9 mouse cellular contexts compared by ENCODE assay signal in the genomic region with DNA sequence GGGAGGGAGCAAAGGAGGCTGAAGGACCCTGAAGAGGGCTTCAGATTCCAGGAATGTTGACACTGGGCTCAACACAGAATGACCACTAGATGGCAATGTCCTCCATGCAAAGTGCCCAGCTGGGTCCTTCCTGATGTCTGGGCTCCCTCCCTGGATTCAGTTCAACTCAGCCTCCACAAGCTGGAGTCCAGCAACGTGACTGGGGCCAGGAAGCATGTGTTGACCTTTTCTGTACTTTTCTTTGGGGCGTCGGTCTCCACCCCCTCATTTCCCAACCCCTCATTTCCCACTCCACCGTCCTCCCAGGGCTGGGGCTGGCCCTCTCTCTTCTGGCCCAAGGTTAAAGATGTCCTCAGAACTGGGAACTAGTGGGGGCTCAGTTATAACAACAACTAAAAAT. TPM values are rescaled to one million over a fixed set of nuclear protein-coding genes. Genes with fewer than 3 reads are reported as not detected.
A peak's percentile ranks its signal among the peaks of the same experiment; 100 is the strongest.
DNase-seq lines count a peak whose midpoint lies in the region; ATAC-seq and TF ChIP-seq lines count a peak whose summit lies in the region.
"Had no signal": no experiment of that assay in that cellular context is flagged by ENCODE, and none has a peak within 500 bp of the region (broad histone marks: within the 10 kb centered on the region; RNA-seq: fewer than 3 reads in every experiment).

No protein-coding gene starts in this region.

- no peak overlapping the region for H3K4me3 ChIP-seq in CH12.LX (replicated peaks in 1 of 3; ENCODE audit: low read depth in 2 of 3, low read length in 2 of 3, poor library complexity in 1 of 3)
- H3K4me3 ChIP-seq in forebrain, embryonic 10.5 days = no peak overlapping the region
- H3K4me3 ChIP-seq in heart, embryonic 14.5 days (ENCODE audit: control insufficient read depth in 1 of 2, insufficient read depth in 1 of 2, low read depth in 1 of 2, low read length in 2 of 2) = no peak overlapping the region
- no peak overlapping the region for H3K4me3 ChIP-seq in liver, adult 2 months (ENCODE audit: insufficient read depth, low read depth, low read length)
- H3K4me3 ChIP-seq in stomach, embryonic 16.5 days (replicated peaks; ENCODE audit: low read length) = no peak overlapping the region
- H3K4me3 ChIP-seq: erythroblast, embryonic 14.5 days had no signal

- peak; percentile 54; the same call in 1 of the 2 replicates for ATAC-seq in heart, embryonic 14.5 days (ENCODE audit: insufficient number of reproducible peaks, insufficient read depth, low FRiP score, low read depth)
- ATAC-seq in stomach, embryonic 16.5 days (ENCODE audit: insufficient read depth, low FRiP score) = peak; percentile 80

- no peaks in the 10 kb centered on the region; a peak in 1 of 4 replicates for H3K4me1 ChIP-seq in CH12.LX (ENCODE audit: control insufficient read depth in 1 of 2, insufficient read depth in 2 of 2)
- peaks cover 34% of the 10 kb centered on the region for H3K4me1 ChIP-seq in forebrain, embryonic 10.5 days
- H3K4me1 ChIP-seq in heart, embryonic 14.5 days (ENCODE audit: control insufficient read depth in 2 of 2, insufficient read depth in 2 of 2, low read length in 2 of 2) = peaks cover 2 to 3% of the 10 kb centered on the region in 2 experiments; a peak in 2 of 4 replicates
- no peaks in the 10 kb centered on the region for H3K4me1 ChIP-seq in liver, adult 2 months (ENCODE audit: control insufficient read depth, insufficient read depth, low read length)
- H3K4me1 ChIP-seq in stomach, embryonic 16.5 days (ENCODE audit: control insufficient read depth, insufficient read depth, low read length) = no peaks in the 10 kb centered on the region

- H3K36me3 ChIP-seq in CH12.LX (replicated peaks in 1 of 2; ENCODE audit: control insufficient read depth in 1 of 2, insufficient read depth in 1 of 2, low read length in 1 of 2) = no peaks in the 10 kb centered on the region
- no peaks in the 10 kb centered on the region for H3K36me3 ChIP-seq in forebrain, embryonic 10.5 days (replicated peaks)
- H3K36me3 ChIP-seq in heart, embryonic 14.5 days (ENCODE audit: control insufficient read depth, insufficient read depth, low read length) = no peaks in the 10 kb centered on the region
- H3K36me3 ChIP-seq in liver, adult 2 months (ENCODE audit: control insufficient read depth, insufficient read depth, low read length) = no peaks in the 10 kb centered on the region
- no peaks in the 10 kb centered on the region for H3K36me3 ChIP-seq in stomach, embryonic 16.5 days (ENCODE audit: control insufficient read depth, insufficient read depth, low read length)

- 3% methylated on average over 4 of the region's 4 CpGs for WGBS in forebrain, embryonic 10.5 days
- 7% methylated on average over 4 of the region's 4 CpGs for WGBS in heart, embryonic 14.5 days
- 4% methylated on average over 4 of the region's 4 CpGs for WGBS in liver, adult 2 months
- 3% methylated on average over 4 of the region's 4 CpGs for WGBS in stomach, embryonic 16.5 days

- dilution Hi-C loops in CH12.LX (cut with MboI; ENCODE audit: extremely low pct_ligation_motif_present, extremely low pct_unique_long_range_greater_than_20kb, low sequenced_read_pairs) = no loop called here

- H3K4me2 ChIP-seq in CH12.LX (ENCODE audit: insufficient read depth, low read depth, poor library complexity, severe bottlenecking) = no peak overlapping the region
- H3K4me2 ChIP-seq in heart, embryonic 14.5 days (ENCODE audit: low read length) = no peak overlapping the region
- no peak overlapping the region for H3K4me2 ChIP-seq in stomach, embryonic 16.5 days (ENCODE audit: low read depth, low read length)

- H3K27me3 ChIP-seq in CH12.LX (replicated peaks) = no peaks in the 10 kb centered on the region
- no peaks in the 10 kb centered on the region for H3K27me3 ChIP-seq in forebrain, embryonic 10.5 days (ENCODE audit: poor library complexity, severe bottlenecking)
- no peaks in the 10 kb centered on the region for H3K27me3 ChIP-seq in heart, embryonic 14.5 days (ENCODE audit: control insufficient read depth, insufficient read depth, low read length)
- no peaks in the 10 kb centered on the region for H3K27me3 ChIP-seq in liver, adult 2 months (ENCODE audit: control insufficient read depth, insufficient read depth, low read length)
- no peaks in the 10 kb centered on the region for H3K27me3 ChIP-seq in stomach, embryonic 16.5 days (ENCODE audit: control insufficient read depth, insufficient read depth, low read length)

- TF ChIP-seq EP300 in CH12.LX (IDR thresholded peaks at IDR 0.05; ENCODE audit: low read length) = no peak

- peak; percentile 53 for DNase-seq in CH12.LX (ENCODE audit: extremely low read depth)
- DNase-seq in c-Kit-negative CD71-positive TER-119-positive erythroid progenitor cells, embryonic 14.5 days (ENCODE audit: low read depth, low spot score) = peak; percentile 37
- DNase-seq in forebrain, embryonic 10.5 days (ENCODE audit: extremely low spot score, low spot score) = peak; percentile 76
- peak; percentile 88 for DNase-seq in kidney, postnatal 10 days
- DNase-seq in liver, adult 2 months (ENCODE audit: extremely low read depth, low read depth, low spot score) = peak; percentile 68
- DNase-seq in naive thymus-derived CD4-positive, alpha-beta T cell, adult 2 months (ENCODE audit: low read depth) = peak; percentile 22

- peaks cover 3% of the 10 kb centered on the region for H3K9me3 ChIP-seq in CH12.LX (replicated peaks; ENCODE audit: low read length)
- H3K9me3 ChIP-seq in forebrain, embryonic 10.5 days = no peaks in the 10 kb centered on the region
- peaks cover 9% of the 10 kb centered on the region; the same call in 1 of the 2 replicates for H3K9me3 ChIP-seq in heart, embryonic 14.5 days (ENCODE audit: control insufficient read depth, low read length)
- 0 out of 2 replicates have a peak, but pooled peaks cover 8% of the 10 kb centered on the region for H3K9me3 ChIP-seq in stomach, embryonic 16.5 days (replicated peaks; ENCODE audit: control insufficient read depth, low read length)

- in situ Hi-C loops in CH12.LX (cut with MboI; ENCODE audit: low pct_ligation_motif_present, low pct_unique_long_range_greater_than_20kb, low sequenced_read_pairs) = no loop called here

- no peak overlapping the region for H3K9ac ChIP-seq in CH12.LX (ENCODE audit: insufficient read depth, low read depth)
- no peak overlapping the region for H3K9ac ChIP-seq in heart, embryonic 14.5 days (ENCODE audit: low read length)
- H3K9ac ChIP-seq in liver, adult 2 months (ENCODE audit: low read depth, low read length) = no peak overlapping the region
- no peak overlapping the region; the same call in 1 of the 2 replicates for H3K9ac ChIP-seq in stomach, embryonic 16.5 days (ENCODE audit: low read length)

- no peaks in the 10 kb centered on the region for H3K79me2 ChIP-seq in CH12.LX (replicated peaks; ENCODE audit: control insufficient read depth, extremely low read depth, insufficient read depth, poor library complexity, severe bottlenecking)
- no peaks in the 10 kb centered on the region for H3K79me2 ChIP-seq in liver, adult 2 months (ENCODE audit: control insufficient read depth, insufficient read depth, low read length)

- TF ChIP-seq RAD21 in CH12.LX (IDR thresholded peaks at IDR 0.05; ENCODE audit: low read depth, low read length) = peak; percentile 90

- peak; percentile 84 to 89 for TF ChIP-seq CTCF in CH12.LX (conservative IDR thresholded peaks at IDR 0.05 in 1 of 2, IDR thresholded peaks at IDR 0.05 in 1 of 2; ENCODE audit: low read depth in 2 of 2, low read length in 2 of 2)
- TF ChIP-seq CTCF in liver, adult 2 months (IDR thresholded peaks at IDR 0.05; ENCODE audit: low read depth, low read length) = peak; percentile 91

- H3K27ac ChIP-seq in CH12.LX (ENCODE audit: insufficient read depth, low read depth) = no peak overlapping the region
- H3K27ac ChIP-seq in forebrain, embryonic 10.5 days = peak overlapping the region; percentile 73
- H3K27ac ChIP-seq in heart, embryonic 14.5 days (replicated peaks in 1 of 2; ENCODE audit: control insufficient read depth in 1 of 2, insufficient read depth in 1 of 2, low read depth in 2 of 2, low read length in 2 of 2) = no peak overlapping the region
- no peak overlapping the region for H3K27ac ChIP-seq in liver, adult 2 months (replicated peaks; ENCODE audit: insufficient read depth, low read depth, low read length)
- no peak overlapping the region for H3K27ac ChIP-seq in stomach, embryonic 16.5 days (ENCODE audit: low read length)

- TF ChIP-seq POLR2A in CH12.LX (IDR thresholded peaks at IDR 0.05; ENCODE audit: low read depth, low read length) = no peak
- no peak for TF ChIP-seq POLR2A in liver, adult 2 months (IDR thresholded peaks at IDR 0.05; ENCODE audit: extremely low read depth, insufficient read depth, low read length)

TF ChIP-seq in CH12.LX, 34 proteins besides CTCF, POLR2A, EP300 and RAD21:
- TF ChIP-seq TBP (conservative IDR thresholded peaks at IDR 0.05; ENCODE audit: low read depth, low read length) (no peak), SMC3 (IDR thresholded peaks at IDR 0.05; ENCODE audit: low read depth, low read length) (peak; percentile 81)
TF ChIP-seq in CH12.LX: peak in this region for 1.

RNA-seq across cellular contexts. Expression of gene Fbxo7, which starts 43.2 kb away (rescaled TPM):
- total RNA-seq in CH12.LX (2012; rRNA removed) (11.4 and 13.1 TPM in 2 replicates), CH12.LX (2014; rRNA removed) (16.6 and 18.3 TPM in 2 replicates)
- polyA plus RNA-seq in CH12.LX (2012; ENCODE audit: insufficient read length, low read depth) = 18.7 and 21.7 TPM in 2 replicates
- polyA plus RNA-seq in forebrain, embryonic 10.5 days (2016; fragmentation: Nextera tagmentation; extraction: Ambion mirVana) = 17.7 and 18.4 TPM in 2 replicates
- polyA plus RNA-seq in heart, embryonic 14.5 days (2014; fragmentation: Nextera tagmentation; extraction: Ambion mirVana) = 20.1 and 22.1 TPM in 2 replicates
- 13.0 and 14.8 TPM in 2 replicates for total RNA-seq in liver, adult 2 months (2014; rRNA removed)
- 15.3 and 19.9 TPM in 2 replicates for polyA plus RNA-seq in liver, adult 2 months (2012; rRNA removed)
- 38.0 and 39.2 TPM in 2 replicates for polyA plus RNA-seq in stomach, embryonic 16.5 days (2015; fragmentation: Nextera tagmentation; extraction: Ambion mirVana)

RNA-seq across cellular contexts. Expression of gene Bpifc, which starts 53.2 kb away (rescaled TPM):
- total RNA-seq in CH12.LX (2012; rRNA removed) (not detected in 2 replicates), CH12.LX (2014; rRNA removed) (not detected in 2 replicates)
- 0.15 TPM in 1 of 2 replicates, not detected in the other for polyA plus RNA-seq in CH12.LX (2012; ENCODE audit: insufficient read length, low read depth)
- not detected in 2 replicates for polyA plus RNA-seq in forebrain, embryonic 10.5 days (2016; fragmentation: Nextera tagmentation; extraction: Ambion mirVana)
- polyA plus RNA-seq in heart, embryonic 14.5 days (2014; fragmentation: Nextera tagmentation; extraction: Ambion mirVana) = not detected in 2 replicates
- not detected in 2 replicates for total RNA-seq in liver, adult 2 months (2014; rRNA removed)
- polyA plus RNA-seq in liver, adult 2 months (2012; rRNA removed) = not detected in 2 replicates
- 3.0 and 6.3 TPM in 2 replicates for polyA plus RNA-seq in stomach, embryonic 16.5 days (2015; fragmentation: Nextera tagmentation; extraction: Ambion mirVana)
- polyA plus RNA-seq: erythroblast, embryonic 14.5 days had no signal

Comparison
In these comparisons a context has a peak if more than half of its experiments do, and no peak if none do; other contexts are left out.
1. DNase-seq: peak in every context shown above with its lines; median percentile 88 in kidney, postnatal 10 days; 76 in forebrain, embryonic 10.5 days; 68 in liver, adult 2 months; 53 in CH12.LX; 37 in c-Kit-negative CD71-positive TER-119-positive erythroid progenitor cells, embryonic 14.5 days; 22 in naive thymus-derived CD4-positive, alpha-beta T cell, adult 2 months.